Mouse (Mus musculus) hindbrain, embryonic 16.5 days (tissue): ENCODE results near the gene Ttc23l. TPM values are rescaled to one million over a fixed set of nuclear protein-coding genes. Genes with fewer than 3 reads are reported as not detected.

ENCODE experiments used
- ATAC-seq: fragments of 200-750 bp; cut with Nextera tagmentation; 2 replicates; pipeline ENCODE4 v1.8.0; 2017; ENCODE audit warnings: moderate TSS enrichment, moderate library complexity
- H3K27ac ChIP-seq: fragments of 300-500 bp; sonication (generic); 2 replicates; pipeline ENCODE4 v1.5.1; 2014; ENCODE audit warnings: low read depth, mild to moderate bottlenecking, control low read depth, low read length, moderate library complexity
- H3K27me3 ChIP-seq: fragments of 300-500 bp; sonication (generic); replicated peaks from 2 replicates; pipeline ENCODE4 v1.6.1; 2014; ENCODE audit warnings: low read length; ENCODE audit not compliant: control insufficient read depth, insufficient read depth
- H3K36me3 ChIP-seq: fragments of 300-500 bp; sonication (generic); 2 replicates; pipeline ENCODE4 v1.6.1; 2014; ENCODE audit warnings: mild to moderate bottlenecking, low read length, moderate library complexity, mixed read lengths; ENCODE audit not compliant: control insufficient read depth, insufficient read depth
- H3K4me1 ChIP-seq: fragments of 300-500 bp; sonication (generic); 2 replicates; pipeline ENCODE4 v1.6.1; 2014; ENCODE audit warnings: low read depth, low read length; ENCODE audit not compliant: control insufficient read depth, insufficient read depth
- H3K4me2 ChIP-seq: fragments of 300-500 bp; sonication (generic); 2 replicates; pipeline ENCODE4 v1.6.1; 2014; ENCODE audit warnings: mild to moderate bottlenecking, low read length, control low read depth, moderate library complexity
- H3K4me3 ChIP-seq: fragments of 300-500 bp; sonication (generic); 2 replicates; pipeline ENCODE4 v1.5.1; 2014; ENCODE audit warnings: mild to moderate bottlenecking, low read length, control low read depth, moderate library complexity
- H3K9ac ChIP-seq: fragments of 300-500 bp; sonication (generic); 2 replicates; pipeline ENCODE4 v1.6.1; 2014; ENCODE audit warnings: low read depth, mild to moderate bottlenecking, control low read depth, low read length, moderate library complexity
- H3K9me3 ChIP-seq: fragments of 300-500 bp; sonication (generic); 2 replicates; pipeline ENCODE4 v1.6.1; 2014; ENCODE audit warnings: mild to moderate bottlenecking, low read length, moderate library complexity; ENCODE audit not compliant: control insufficient read depth
- WGBS: fragments of 180-500 bp; shearing (Covaris S2); extraction: QIAGEN DNeasy Blood & Tissue Kit; methylation state at CpG from one replicate; pipeline ENCODE4 v1.1.7; 2014; 5-methylcytosine and 5-hydroxymethylcytosine counted together
- polyA plus RNA-seq: library from polyadenylated mRNA; unstranded; fragments of >200 nt; fragmentation: Nextera tagmentation; extraction: Ambion mirVana; gene quantifications from 2 replicates; pipeline ENCODE4 v1.2.1, GENCODE M21; 2015

Ttc23l gene
- polyA plus RNA-seq, 1 experiment from 2014 or later: not detected

DNA sequence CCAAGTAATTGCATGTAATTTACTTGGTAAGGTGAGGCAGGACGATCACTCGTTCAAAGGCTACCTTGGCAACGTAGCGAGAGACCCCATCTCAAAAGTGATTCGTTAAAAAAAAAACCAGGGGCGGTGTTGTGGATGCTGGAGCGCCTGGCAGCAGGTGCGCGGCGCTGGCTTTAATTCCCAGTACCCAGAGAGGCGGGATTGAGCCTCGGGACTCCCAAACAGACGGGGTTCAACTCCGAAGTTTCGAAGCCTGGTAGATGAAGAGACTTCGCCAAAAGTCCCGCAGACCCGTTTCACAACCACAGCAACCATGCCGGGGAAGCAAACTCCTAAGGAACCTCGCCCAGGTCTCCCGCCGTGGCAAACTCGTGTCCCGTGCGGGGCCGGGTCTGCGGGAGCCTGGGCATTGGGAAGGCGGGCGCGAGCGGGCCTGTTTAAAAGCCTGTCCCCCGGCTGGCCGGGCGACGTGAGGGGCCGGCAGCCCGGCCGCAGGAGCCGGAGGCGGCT, 88.8 kb downstream of the Ttc23l start:
- Histone ChIP-seq H3K9me3 (no peaks in the 10 kb centered on the region), H3K27me3 (no peaks in the 10 kb centered on the region), H3K4me1 (peaks cover 13% of the 10 kb centered on the region), H3K4me3 (peak overlapping the region; percentile 80), H3K36me3 (no peaks in the 10 kb centered on the region), H3K4me2 (peak overlapping the region; percentile 83), H3K9ac (peak overlapping the region; percentile 92), H3K27ac (peak overlapping the region; percentile 90)
- ATAC-seq: peak; percentile 13
- under 1% methylated on average over 40 of the region's 40 CpGs for WGBS

DNA sequence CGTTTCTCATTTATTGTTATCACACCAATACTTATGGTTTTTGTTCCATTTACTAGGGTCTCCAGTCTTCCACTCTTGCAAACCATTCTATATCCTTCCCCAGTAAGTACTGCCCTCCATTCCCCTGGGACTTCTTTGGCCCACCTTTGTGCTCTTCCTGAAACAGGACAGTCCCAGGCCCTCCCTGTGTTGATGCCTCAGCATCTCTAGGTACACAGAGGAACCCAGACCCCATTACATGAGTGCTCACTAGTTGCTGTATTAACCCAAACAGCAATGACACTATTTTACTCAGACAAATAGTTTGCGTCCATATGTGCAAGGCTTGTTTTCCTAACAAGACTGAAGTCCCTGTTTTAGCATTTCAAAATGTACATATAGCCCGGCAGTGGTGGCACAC, 89.7 kb downstream of the Ttc23l start:
- no peak overlapping the region for H3K4me3 ChIP-seq

DNA sequence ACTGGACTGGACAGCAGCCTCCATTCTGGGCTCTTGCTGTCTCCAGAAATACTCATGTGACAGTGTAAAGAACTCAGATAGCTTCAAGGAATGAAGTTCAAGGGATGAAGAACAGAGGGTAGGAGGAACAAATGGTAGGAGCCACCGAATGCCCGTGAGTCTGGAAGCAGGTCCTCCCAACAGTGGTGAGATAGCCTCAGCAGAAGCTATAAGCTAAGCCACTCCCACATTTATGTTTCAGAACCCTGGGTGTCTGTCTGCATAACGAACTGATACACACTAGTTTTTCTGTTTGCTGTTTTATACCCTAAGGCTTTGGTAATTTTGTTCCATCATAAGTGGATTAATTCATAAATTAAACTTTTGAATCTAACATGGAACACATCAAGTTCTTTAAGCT, 93.8 kb downstream of the Ttc23l start:
- H3K9ac ChIP-seq: no peak overlapping the region
- ATAC-seq: no peak
- no peaks in the 10 kb centered on the region for H3K27me3 ChIP-seq
- peaks cover 14% of the 10 kb centered on the region for H3K36me3 ChIP-seq
- 98% methylated on average over 3 of the region's 3 CpGs for WGBS
- no peaks in the 10 kb centered on the region for H3K9me3 ChIP-seq
- H3K27ac ChIP-seq: no peak overlapping the region
- H3K4me2 ChIP-seq: no peak overlapping the region
- H3K4me1 ChIP-seq: peaks cover 10% of the 10 kb centered on the region
- H3K4me3 ChIP-seq: no peak overlapping the region

More for the DNA sequence above, 89.7 kb downstream of the Ttc23l start:
- no peaks in the 10 kb centered on the region for H3K36me3 ChIP-seq
- H3K9ac ChIP-seq: no peak overlapping the region
- H3K9me3 ChIP-seq: no peaks in the 10 kb centered on the region
- WGBS: 85% methylated on average over 3 of the region's 3 CpGs
- H3K27me3 ChIP-seq: no peaks in the 10 kb centered on the region
- no peak for ATAC-seq
- peaks cover 13% of the 10 kb centered on the region for H3K4me1 ChIP-seq
- peak overlapping the region; percentile 83 for H3K4me2 ChIP-seq
- H3K27ac ChIP-seq: no peak overlapping the region

DNA sequence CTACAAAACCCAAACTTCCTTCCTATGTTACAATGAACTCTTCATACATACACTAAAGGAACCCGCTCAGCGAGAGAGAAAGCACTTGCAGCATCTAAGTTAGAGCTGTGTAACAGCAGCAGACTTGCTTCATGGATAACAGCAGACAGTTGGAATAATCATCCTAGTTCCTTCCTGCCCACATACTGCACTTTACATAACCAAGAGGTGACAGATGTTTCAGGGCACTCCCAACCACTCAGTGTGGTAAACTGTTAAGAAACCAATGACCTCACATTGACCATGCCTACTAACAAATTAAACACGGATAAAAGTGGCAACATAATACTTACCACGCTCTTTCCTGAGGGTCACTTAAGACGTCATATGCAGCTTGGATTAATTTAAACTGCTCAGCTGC, 94.9 kb downstream of the Ttc23l start:
- Histone ChIP-seq H3K9me3 (no peaks in the 10 kb centered on the region), H3K27ac (no peak overlapping the region), H3K36me3 (peaks cover 21% of the 10 kb centered on the region), H3K4me2 (no peak overlapping the region), H3K4me1 (peaks cover under 1% of the 10 kb centered on the region; the same call in 1 of the 2 replicates), H3K27me3 (no peaks in the 10 kb centered on the region), H3K4me3 (no peak overlapping the region), H3K9ac (no peak overlapping the region)
- no peak for ATAC-seq
- 89% methylated on average over 5 of the region's 5 CpGs for WGBS

DNA sequence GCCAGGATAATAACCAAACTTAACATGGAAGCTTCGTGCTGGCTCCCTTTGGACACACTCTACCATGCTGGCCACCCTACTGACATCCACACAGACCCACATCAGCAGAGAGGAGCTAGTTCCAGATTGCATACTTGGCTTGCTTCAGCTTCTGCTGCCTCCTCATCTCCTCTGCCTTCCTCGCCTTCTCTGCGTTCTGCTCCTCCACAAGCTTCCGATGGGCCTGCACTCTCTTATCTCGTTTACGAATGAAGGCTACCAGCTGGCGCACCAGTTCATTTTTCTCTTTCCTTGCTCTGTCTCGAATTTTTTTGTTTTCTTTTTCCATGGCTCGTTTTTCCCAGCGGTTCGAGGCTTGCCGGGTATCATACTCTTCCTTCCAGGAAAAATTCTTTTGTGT, 97.5 kb downstream of the Ttc23l start:
- 95% methylated on average over 12 of the region's 12 CpGs for WGBS
- Histone ChIP-seq H3K9me3 (no peaks in the 10 kb centered on the region), H3K36me3 (peaks cover 21% of the 10 kb centered on the region), H3K4me1 (no peaks in the 10 kb centered on the region), H3K9ac (no peak overlapping the region), H3K4me2 (no peak overlapping the region), H3K27ac (no peak overlapping the region), H3K27me3 (no peaks in the 10 kb centered on the region), H3K4me3 (no peak overlapping the region)
- no peak for ATAC-seq

Other genes starting within 250 kb of the Ttc23l start
- gene Gm21973, start 233.3 kb downstream of the Ttc23l start, polyA plus RNA-seq: not detected in 2 replicates
- not detected in 2 replicates for gene Agxt2, start 200.1 kb downstream of the Ttc23l start, polyA plus RNA-seq
- 5.9 and 6.4 TPM in 2 replicates for gene Dnajc21, start 88.2 kb downstream of the Ttc23l start, polyA plus RNA-seq
- 40.2 and 45.6 TPM in 2 replicates for gene Brix1, start 72.7 kb downstream of the Ttc23l start, polyA plus RNA-seq
- 18.5 and 22.4 TPM in 2 replicates for gene Rad1, start 72.7 kb downstream of the Ttc23l start, polyA plus RNA-seq
- 8.2 and 11.6 TPM in 2 replicates for gene Rai14, start 156.0 kb upstream of the Ttc23l start, polyA plus RNA-seq